Mouse (Mus musculus) erythroblast, adult 5-6 weeks (primary cell): ENCODE results near the gene Ptn. TPM values are rescaled to one million over a fixed set of nuclear protein-coding genes. Genes with fewer than 3 reads are reported as not detected.

Experiments used
- ATAC-seq: replicated peaks from 2 replicates; pipeline ENCODE4 v1.8.0; 2016; ENCODE audit warnings: moderate number of reproducible peaks, mild to moderate bottlenecking, moderate TSS enrichment, inconsistent platforms; ENCODE audit not compliant: poor library complexity, low FRiP score, severe bottlenecking
- total RNA-seq, 2 experiments: library from RNA; stranded (forward) in 1 of 2; stranded (reverse) in 1 of 2; fragments of 150-400 nt in 1 of 2; fragments of 200-764, 138-1000 nt in 1 of 2; gene quantifications; 2 replicates each; pipeline versions ENCODE4 v1.2.3 to v1.2.4; 2015 to 2017; ENCODE audit warnings: low replicate concordance in 2 of 2

The Ptn gene
- total RNA-seq, 2 experiments from 2014 or later: not detected

GRCm38 (mm10) chr6:36672399-36673221 is 137.4 kb downstream of the Ptn start:
- no peak for ATAC-seq

DNA sequence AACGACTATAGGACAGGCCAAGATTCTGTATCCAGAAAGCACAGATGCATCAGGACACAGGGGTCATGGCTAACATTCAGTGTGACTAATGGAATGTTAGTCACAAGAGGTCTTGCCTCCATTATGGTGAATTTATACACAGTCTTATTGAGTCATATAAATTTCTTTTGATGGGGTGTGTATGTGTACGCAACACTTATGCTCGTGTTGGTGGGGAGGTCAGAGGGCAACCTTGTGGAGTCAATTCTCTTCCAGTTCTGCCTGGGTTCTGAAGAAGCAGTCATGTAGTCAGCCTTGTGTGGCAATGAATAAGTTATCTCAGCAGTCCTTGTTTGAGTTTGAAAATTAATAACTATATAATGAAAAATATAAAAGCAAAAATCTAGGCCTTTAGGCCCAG is 138.7 kb downstream of the Ptn start:
- ATAC-seq: no peak
